Mouse (Mus musculus) ES-Bruce4 (cell line): ENCODE results near the gene Hist1h3g. TPM values are rescaled to one million over a fixed set of nuclear protein-coding genes. Genes with fewer than 3 reads are reported as not detected.
A peak's percentile ranks its signal among the peaks of the same experiment; 100 is the strongest.

Experiments
- H3K27ac ChIP-seq: 2 replicates; pipeline ENCODE4 v1.5.1; 2012; ENCODE audit warnings: low read length, inconsistent platforms; ENCODE audit not compliant: insufficient read depth
- H3K27me3 ChIP-seq: 2 replicates; pipeline ENCODE4 v1.6.1; 2012; ENCODE audit warnings: mild to moderate bottlenecking, low read length, inconsistent platforms; ENCODE audit not compliant: control insufficient read depth, poor library complexity, insufficient read depth, severe bottlenecking
- H3K36me3 ChIP-seq: 2 replicates; pipeline ENCODE4 v1.6.1; 2012; ENCODE audit warnings: inconsistent platforms, mild to moderate bottlenecking, low read length, moderate library complexity; ENCODE audit not compliant: control insufficient read depth, poor library complexity, insufficient read depth, severe bottlenecking
- H3K4me1 ChIP-seq: one replicate; pipeline ENCODE4 v1.8.1; 2011; ENCODE audit warnings: low read length; ENCODE audit not compliant: control insufficient read depth, insufficient read depth
- H3K4me3 ChIP-seq: 2 replicates; pipeline ENCODE4 v1.5.1; 2011; ENCODE audit warnings: low read depth, mild to moderate bottlenecking, low read length
- H3K9ac ChIP-seq: 2 replicates; pipeline ENCODE4 v1.6.1; 2012; ENCODE audit warnings: low read depth, mild to moderate bottlenecking, inconsistent platforms; ENCODE audit not compliant: poor library complexity, severe bottlenecking
- H3K9me3 ChIP-seq: replicated peaks from 2 replicates; pipeline ENCODE4 v1.6.1; 2012; ENCODE audit warnings: mild to moderate bottlenecking, low read length, inconsistent platforms; ENCODE audit not compliant: control insufficient read depth, poor library complexity, insufficient read depth, severe bottlenecking
- CTCF ChIP-seq: IDR thresholded peaks from one replicate; pipeline ENCODE4 v1.8.1; 2011; ENCODE audit warnings: low read depth, low read length
- EP300 ChIP-seq: IDR thresholded peaks from 2 replicates; pipeline ENCODE4 v1.6.1; 2011; ENCODE audit warnings: low read depth, low read length; ENCODE audit not compliant: insufficient read depth
- POLR2A ChIP-seq: IDR thresholded peaks from one replicate; pipeline ENCODE4 v1.8.1; 2011; ENCODE audit warnings: low read length; ENCODE audit not compliant: insufficient read depth
- polyA plus RNA-seq: library from polyadenylated mRNA; stranded (reverse); fragments of >200 nt; gene quantifications from 2 replicates; pipeline ENCODE4 v1.2.4, GENCODE M21; 2011; ENCODE audit warnings: low read depth; ENCODE audit not compliant: missing spikeins, insufficient read depth, insufficient read length

Gene Hist1h3g
- polyA plus RNA-seq, 1 experiment: 8.9 TPM

- Histone ChIP-seq H3K4me3 (peak within 1 kb of the TSS; percentile 68), H3K27me3 (no peaks in the 10 kb centered on the region), H3K4me1 (no peaks in the 10 kb centered on the region), H3K9me3 (no peaks in the 10 kb centered on the region), H3K36me3 (no peaks in the 10 kb centered on the region), H3K9ac (peak within 1 kb of the TSS; percentile 95), H3K27ac (peak within 1 kb of the TSS; percentile 64)
- TF ChIP-seq CTCF (no peak), EP300 (peak; percentile 72), POLR2A (peak; percentile 100)
These were observed 46.4 kb downstream of the Hist1h3g start, which contains the start of gene Hist1h4d for GRCm38 (mm10) chr13:23581408-23582218. TSS of gene Hist1h4d (plus strand) at chr13:23581598.

GRCm38 (mm10) chr13:23582219-23583056, 47.2 kb downstream of the Hist1h3g start:
- peak overlapping the region; percentile 95 for H3K9ac ChIP-seq
- H3K4me3 ChIP-seq: peak overlapping the region; percentile 68; the same call in 1 of the 2 replicates
- no peaks in the 10 kb centered on the region for H3K9me3 ChIP-seq
- H3K36me3 ChIP-seq: no peaks in the 10 kb centered on the region
- H3K27me3 ChIP-seq: no peaks in the 10 kb centered on the region
- H3K4me1 ChIP-seq: no peaks in the 10 kb centered on the region
- peak overlapping the region; percentile 64 for H3K27ac ChIP-seq
- TF ChIP-seq POLR2A: no peak
- TF ChIP-seq EP300: peak; percentile 74; the same call in 1 of the 2 replicates

GRCm38 (mm10) chr13:23583387-23584068, 48.3 kb downstream of the Hist1h3g start:
- Histone ChIP-seq H3K27me3 (no peaks in the 10 kb centered on the region), H3K4me3 (no peak overlapping the region), H3K9me3 (no peaks in the 10 kb centered on the region), H3K27ac (no peak overlapping the region), H3K9ac (no peak overlapping the region), H3K4me1 (no peaks in the 10 kb centered on the region), H3K36me3 (no peaks in the 10 kb centered on the region)
- no peak for TF ChIP-seq POLR2A
- TF ChIP-seq EP300: no peak
- TF ChIP-seq CTCF: no peak

- Histone ChIP-seq H3K4me1 (no peaks in the 10 kb centered on the region), H3K9ac (0 out of 2 replicates have a peak overlapping the region, but pooled peaks have one; percentile 74)
These were observed 49.1 kb downstream of the Hist1h3g start for GRCm38 (mm10) chr13:23584331-23584730.

GRCm38 (mm10) chr13:23585029-23585441, 49.8 kb downstream of the Hist1h3g start:
- no peaks in the 10 kb centered on the region for H3K4me1 ChIP-seq
- TF ChIP-seq POLR2A: peak; percentile 33
- TF ChIP-seq CTCF: no peak
- TF ChIP-seq EP300: no peak

More at GRCm38 (mm10) chr13:23584331-23584730, 49.1 kb downstream of the Hist1h3g start:
- Histone ChIP-seq H3K27me3 (no peaks in the 10 kb centered on the region), H3K27ac (peak overlapping the region; percentile 92), H3K9me3 (no peaks in the 10 kb centered on the region), H3K36me3 (no peaks in the 10 kb centered on the region), H3K4me3 (no peak overlapping the region)
- TF ChIP-seq POLR2A (no peak), CTCF (no peak), EP300 (no peak)

More at GRCm38 (mm10) chr13:23585029-23585441, 49.8 kb downstream of the Hist1h3g start:
- H3K36me3 ChIP-seq: no peaks in the 10 kb centered on the region
- peak overlapping the region; percentile 74 for H3K9ac ChIP-seq
- no peaks in the 10 kb centered on the region for H3K27me3 ChIP-seq
- H3K27ac ChIP-seq: peak overlapping the region; percentile 78
- H3K9me3 ChIP-seq: no peaks in the 10 kb centered on the region
- H3K4me3 ChIP-seq: peak overlapping the region; percentile 67

Other genes with a start within 250 kb of the Hist1h3g start
- gene Zfp322a, start 166.2 kb upstream of the Hist1h3g start, polyA plus RNA-seq: 47.3 and 52.8 TPM in 2 replicates
- gene Abt1, start 111.6 kb upstream of the Hist1h3g start, polyA plus RNA-seq: 10.0 and 10.3 TPM in 2 replicates
- 0.40 and 0.46 TPM in 2 replicates for gene Btn1a1, start 69.5 kb upstream of the Hist1h3g start, polyA plus RNA-seq
- 0.91 and 1.9 TPM in 2 replicates for gene Btn2a2, start 46.6 kb upstream of the Hist1h3g start, polyA plus RNA-seq
- gene Hist1h4h, start 4.4 kb upstream of the Hist1h3g start, polyA plus RNA-seq: 16.9 and 19.1 TPM in 2 replicates
- gene Hist1h2af, start 1.5 kb upstream of the Hist1h3g start, polyA plus RNA-seq: 68.8 and 97.9 TPM in 2 replicates
- 3.9 and 4.2 TPM in 2 replicates for gene Hist1h2bh, start 8.0 kb downstream of the Hist1h3g start, polyA plus RNA-seq
- 1.5 TPM in 1 of 2 replicates, not detected in the other for gene Hist1h3f, start 8.6 kb downstream of the Hist1h3g start, polyA plus RNA-seq
- 24.1 and 31.1 TPM in 2 replicates for gene Hist1h4f, start 16.2 kb downstream of the Hist1h3g start, polyA plus RNA-seq
- 1.6 and 2.0 TPM in 2 replicates for gene Hist1h1d, start 17.8 kb downstream of the Hist1h3g start, polyA plus RNA-seq
- 14.3 and 15.4 TPM in 2 replicates for gene Hist1h3e, start 26.9 kb downstream of the Hist1h3g start, polyA plus RNA-seq
- gene Hist1h2ae, start 35.8 kb downstream of the Hist1h3g start, polyA plus RNA-seq: 5.0 and 8.2 TPM in 2 replicates
- gene Hist1h2bg, start 36.0 kb downstream of the Hist1h3g start, polyA plus RNA-seq: 13.4 and 16.7 TPM in 2 replicates
- 21.5 and 23.2 TPM in 2 replicates for gene Hist1h2bf, start 38.8 kb downstream of the Hist1h3g start, polyA plus RNA-seq
- 2.0 TPM in 1 of 2 replicates, not detected in the other for gene Hist1h2ad, start 39.0 kb downstream of the Hist1h3g start, polyA plus RNA-seq
- gene Hist1h3d, start 40.3 kb downstream of the Hist1h3g start, polyA plus RNA-seq: 3.2 and 4.7 TPM in 2 replicates
- gene Hist1h4d, start 46.2 kb downstream of the Hist1h3g start, polyA plus RNA-seq: 4.3 and 4.8 TPM in 2 replicates
- 1.8 TPM in 2 replicates for gene Hist1h2be, start 85.7 kb downstream of the Hist1h3g start, polyA plus RNA-seq
- 6.9 and 8.4 TPM in 2 replicates for gene Hist1h1e, start 87.1 kb downstream of the Hist1h3g start, polyA plus RNA-seq
- gene Hist1h2ac, start 148.5 kb downstream of the Hist1h3g start, polyA plus RNA-seq: 0.37 and 0.91 TPM in 2 replicates
- gene Hist1h2bc, start 148.8 kb downstream of the Hist1h3g start, polyA plus RNA-seq: 9.1 and 10.6 TPM in 2 replicates
- gene Hist1h1t, start 160.4 kb downstream of the Hist1h3g start, polyA plus RNA-seq: not detected in 2 replicates
- gene Hist1h4c, start 163.0 kb downstream of the Hist1h3g start, polyA plus RNA-seq: 1.3 and 2.5 TPM in 2 replicates
- gene Hfe, start 175.4 kb downstream of the Hist1h3g start, polyA plus RNA-seq: not detected in 2 replicates
- 10.8 and 13.3 TPM in 2 replicates for gene Hist1h1c, start 203.4 kb downstream of the Hist1h3g start, polyA plus RNA-seq
- gene Hist1h3c, start 210.2 kb downstream of the Hist1h3g start, polyA plus RNA-seq: 3.6 and 8.6 TPM in 2 replicates
- 9.8 and 11.5 TPM in 2 replicates for gene Hist1h2bb, start 211.3 kb downstream of the Hist1h3g start, polyA plus RNA-seq
- gene Hist1h2ab, start 215.7 kb downstream of the Hist1h3g start, polyA plus RNA-seq: 11.9 and 17.9 TPM in 2 replicates
- gene Hist1h3b, start 216.8 kb downstream of the Hist1h3g start, polyA plus RNA-seq: 5.0 and 9.4 TPM in 2 replicates
- 28.2 and 29.2 TPM in 2 replicates for gene Hist1h4b, start 221.6 kb downstream of the Hist1h3g start, polyA plus RNA-seq
- gene Hist1h4a, start 225.8 kb downstream of the Hist1h3g start, polyA plus RNA-seq: 3.1 and 4.5 TPM in 2 replicates
- 5.4 TPM in 1 of 2 replicates, not detected in the other for gene Hist1h3a, start 227.0 kb downstream of the Hist1h3g start, polyA plus RNA-seq
- 7.8 and 8.6 TPM in 2 replicates for gene Hist1h1a, start 228.2 kb downstream of the Hist1h3g start, polyA plus RNA-seq
- not detected in 2 replicates for gene Trim38, start 234.5 kb downstream of the Hist1h3g start, polyA plus RNA-seq